Mouse (Mus musculus) megakaryocyte, embryonic 14.5 days (primary cell): ENCODE data around the gene Inpp4a.

Experiments
- FLI1 ChIP-seq: IDR thresholded peaks from 2 replicates; pipeline ENCODE4 v1.6.1; 2012; ENCODE audit warnings: low read length, inconsistent platforms, mixed read lengths
- GATA1 ChIP-seq: IDR thresholded peaks from 3 replicates; pipeline ENCODE4 v1.6.1; 2012; ENCODE audit warnings: mixed read lengths, low read length, inconsistent platforms, borderline replicate concordance

- TF ChIP-seq FLI1, result no peak
- no peak for TF ChIP-seq GATA1
Observed at GRCm38 (mm10) chr1:37341347-37341746, 41.7 kb downstream of the Inpp4a start.
